Mouse (Mus musculus): ENCODE results near the gene Emilin1. TPM values are rescaled to one million over a fixed set of nuclear protein-coding genes. Genes with fewer than 3 reads are reported as not detected.

The Emilin1 gene
- total RNA-seq, 2 experiments from 2014 or later: 2.5 to 4.4 TPM

DNA sequence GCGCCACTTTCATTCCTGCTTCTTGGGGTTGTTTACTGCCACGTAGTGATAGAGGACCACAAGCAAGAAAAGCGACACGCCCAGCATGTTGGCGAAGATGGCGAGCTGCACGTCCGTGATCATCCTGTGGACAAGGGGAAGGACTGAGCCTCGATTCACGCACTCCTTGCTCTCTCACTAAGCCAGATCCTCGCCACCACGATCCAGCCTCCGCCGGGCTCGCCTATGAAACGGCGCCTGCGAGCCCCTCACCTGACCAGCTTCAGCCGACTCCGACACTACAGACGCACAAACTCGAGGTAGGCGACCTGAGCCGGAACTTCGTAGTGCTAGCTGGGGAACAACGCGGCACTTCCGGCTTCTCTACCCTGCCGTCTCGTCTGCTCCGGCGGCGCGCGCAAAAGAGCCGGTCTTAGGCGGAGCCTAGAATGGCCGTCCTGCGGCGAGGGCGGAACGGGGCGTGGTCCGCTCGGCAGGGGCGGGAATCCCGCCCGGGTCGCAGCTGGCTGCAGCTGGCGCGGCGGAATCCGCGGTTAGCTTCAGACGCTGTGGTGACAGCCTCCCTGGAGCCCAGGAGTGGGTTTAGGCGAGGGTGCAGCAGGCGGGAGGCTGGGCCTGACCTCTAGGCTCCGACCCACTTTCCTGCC, 5.7 kb upstream of the Emilin1 start, which contains the start of gene Ost4:
Gene Ost4 (minus strand): TSS at position 376 of the 647 bp plus-strand sequence.
- DNase-seq (ENCODE audit: low spot score): peak; percentile 96

DNA sequence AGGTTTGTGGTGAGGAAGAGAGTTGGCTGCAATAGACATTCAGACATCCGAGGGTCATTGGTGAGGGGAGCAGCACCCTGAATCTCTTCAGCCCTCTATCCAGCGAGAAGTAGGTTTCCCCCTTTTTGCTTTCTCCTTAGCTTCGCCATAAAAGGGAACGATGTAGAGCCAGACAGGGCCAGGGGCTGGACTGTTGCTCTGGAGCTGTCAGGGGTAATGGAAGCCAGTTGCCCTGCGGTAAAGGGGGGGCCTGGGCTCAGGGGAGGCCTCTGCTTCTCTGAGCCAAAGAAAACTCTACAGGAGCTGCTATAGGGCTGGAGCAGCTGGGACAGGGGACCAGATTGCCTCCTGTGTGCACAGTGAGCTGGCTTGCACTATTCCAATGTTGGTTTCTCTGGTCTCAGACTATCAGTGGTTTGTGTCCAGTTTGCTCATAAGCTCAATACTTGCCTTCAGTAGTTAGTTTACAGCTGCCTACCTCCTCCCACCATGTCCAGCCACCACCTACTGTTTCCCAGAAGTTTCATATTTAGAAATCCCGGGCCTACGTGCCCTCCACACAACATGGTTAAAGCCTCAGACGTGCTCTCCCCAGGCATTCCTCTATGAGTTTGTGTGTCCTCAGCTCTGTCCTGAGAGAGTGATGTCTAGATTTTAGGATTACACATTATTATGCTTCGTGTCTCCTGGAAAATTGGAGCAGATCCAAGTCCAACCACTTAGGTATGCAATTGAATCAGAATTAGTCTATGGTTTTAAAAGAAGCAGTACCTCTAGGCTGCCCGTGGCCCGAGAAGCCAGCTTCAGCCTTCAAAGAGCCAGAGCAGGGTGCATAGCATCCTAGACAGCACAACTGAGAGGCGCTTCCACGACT, 4.5 kb upstream of the Emilin1 start:
- no peak for DNase-seq (ENCODE audit: low spot score)

DNA sequence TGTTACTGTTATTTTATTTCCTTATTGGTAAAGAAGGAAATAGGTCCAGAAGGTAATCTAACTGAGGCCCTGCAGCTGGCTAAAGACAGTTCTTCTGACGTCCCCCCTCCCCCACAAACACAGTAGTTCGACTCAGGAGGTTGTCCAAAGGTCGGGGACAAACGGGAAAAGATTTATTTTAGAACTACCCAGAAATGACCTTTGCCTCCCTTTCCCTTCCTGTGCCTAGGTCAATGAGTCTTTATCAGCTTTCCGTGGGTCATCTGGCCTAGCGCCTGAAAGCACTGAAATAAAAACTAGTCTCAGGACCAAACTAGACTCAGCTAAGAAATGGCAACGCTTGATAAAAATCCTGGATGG, 3.9 kb upstream of the Emilin1 start:
- DNase-seq (ENCODE audit: low spot score): no peak

DNA sequence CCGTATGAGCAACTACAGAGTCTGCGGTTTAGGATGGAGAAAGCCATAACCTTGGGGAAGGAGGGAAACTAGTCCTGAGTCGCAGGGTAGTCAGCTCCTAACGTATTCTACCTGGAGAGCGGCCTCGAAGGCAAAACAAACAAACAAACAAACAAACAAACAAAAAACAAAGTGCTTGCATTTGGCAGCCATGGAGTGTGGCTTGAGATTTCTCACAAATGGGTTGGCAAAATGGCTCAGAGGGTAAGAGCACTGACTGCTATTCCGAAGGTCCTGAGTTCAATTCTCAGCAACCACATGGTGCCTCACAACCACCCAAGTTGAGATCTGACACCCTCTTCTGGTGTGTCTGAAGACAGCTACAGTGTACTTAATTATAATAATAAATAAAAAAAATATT, 3.3 kb upstream of the Emilin1 start:
- DNase-seq (ENCODE audit: low spot score): no peak

DNA sequence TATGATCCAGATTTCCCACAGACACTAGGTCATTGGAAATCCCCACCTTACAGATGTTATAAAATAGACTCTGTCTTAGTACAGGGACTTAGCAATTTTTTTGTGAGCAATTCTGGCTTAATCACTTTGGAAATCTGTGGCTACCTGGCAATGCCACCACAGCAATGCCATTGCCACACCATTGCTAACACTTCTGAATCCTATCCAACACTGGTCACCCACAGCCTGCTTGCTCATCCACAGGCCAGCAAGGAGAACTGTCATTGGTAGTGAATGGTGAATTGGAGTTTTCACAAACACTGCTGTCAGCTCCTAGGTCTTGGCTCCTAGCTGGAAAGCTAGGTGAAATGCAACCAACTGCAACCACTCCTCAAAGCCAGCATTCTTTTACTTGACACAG, 2.7 kb upstream of the Emilin1 start:
- DNase-seq (ENCODE audit: low spot score): no peak

DNA sequence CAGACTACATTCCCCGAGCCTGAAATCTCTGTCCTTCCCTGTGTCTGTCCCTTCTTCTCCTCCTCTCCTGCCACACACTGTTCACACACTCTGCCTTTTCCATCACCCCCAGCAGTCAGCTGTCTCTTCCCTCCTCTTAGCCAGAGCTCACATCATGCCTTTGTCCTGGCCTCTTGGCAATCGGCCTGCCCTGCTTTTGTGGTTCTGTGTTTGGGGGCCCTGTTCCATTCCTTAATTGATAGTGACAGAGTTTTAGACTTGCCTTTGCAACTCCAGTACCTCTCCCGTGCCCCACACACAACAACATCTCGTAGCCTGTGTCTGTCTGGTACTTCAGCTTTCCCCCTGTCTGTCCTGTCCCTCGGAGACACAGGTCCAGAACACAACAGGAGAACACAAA, 1.0 kb upstream of the Emilin1 start:
- DNase-seq (ENCODE audit: low spot score): no peak

DNA sequence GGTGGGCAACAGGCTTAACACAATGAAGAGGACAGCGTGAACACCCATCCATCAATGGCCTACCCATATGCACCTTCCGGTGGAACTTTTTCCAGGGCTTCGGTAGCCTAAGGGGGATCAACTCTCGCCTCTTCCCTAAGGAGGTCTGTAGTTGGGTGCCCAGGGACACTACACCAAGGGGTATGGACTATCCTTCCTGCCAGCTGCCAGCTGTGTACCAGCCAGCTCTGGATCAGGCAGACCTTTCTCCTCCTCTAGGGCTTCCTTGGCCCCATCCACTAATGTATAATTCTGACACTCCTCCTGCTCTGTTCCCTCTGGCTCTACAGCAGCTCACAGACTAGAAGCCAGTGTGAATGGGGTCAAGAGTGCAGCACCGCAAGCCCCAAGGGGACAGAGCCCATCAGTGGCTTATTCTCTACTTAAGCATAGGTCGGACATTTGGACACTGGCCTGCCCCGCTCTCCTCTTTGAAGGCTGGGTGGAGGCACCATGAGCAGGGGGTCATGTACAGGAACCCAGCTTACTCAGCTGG, 966 bp downstream of the Emilin1 start:
- no peak for DNase-seq (ENCODE audit: low spot score)

DNA sequence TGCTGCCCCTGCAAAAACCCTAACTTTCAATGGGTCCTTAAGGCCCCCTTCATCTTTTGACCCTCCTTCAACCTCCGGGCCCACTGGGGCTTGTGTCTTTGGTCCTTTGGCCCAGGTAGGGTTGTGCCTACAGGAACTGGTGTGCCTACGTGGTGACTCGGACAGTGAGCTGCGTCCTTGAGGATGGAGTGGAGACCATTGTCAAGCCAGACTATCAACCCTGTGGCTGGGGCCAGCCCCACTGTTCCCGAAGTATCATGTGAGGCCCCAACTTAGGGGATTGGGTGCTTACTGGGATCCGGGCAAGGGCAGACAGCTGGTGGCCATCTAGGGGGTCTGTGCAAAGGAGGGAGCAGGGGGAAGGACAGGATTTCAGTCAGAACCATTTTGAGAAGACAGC, 1.6 kb downstream of the Emilin1 start:
- DNase-seq (ENCODE audit: low spot score): no peak

DNA sequence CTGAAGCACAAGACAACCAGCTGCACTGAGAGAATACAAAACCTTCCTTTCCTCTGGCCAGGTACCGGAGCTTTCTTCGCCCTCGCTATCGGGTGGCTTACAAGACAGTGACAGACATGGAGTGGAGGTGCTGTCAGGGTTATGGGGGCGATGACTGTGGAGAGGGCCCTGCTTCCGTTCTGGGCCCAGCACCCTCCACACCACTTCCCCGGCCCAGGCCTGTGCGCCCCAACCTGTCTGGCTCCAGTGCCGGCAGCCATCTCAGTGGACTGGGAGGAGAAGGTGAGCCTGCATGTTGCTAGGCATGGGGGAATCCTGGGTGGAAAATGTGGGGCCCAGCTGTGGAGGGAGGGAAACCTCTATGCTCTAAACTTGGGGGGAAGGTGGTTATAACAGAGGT, 2.3 kb downstream of the Emilin1 start:
- DNase-seq (ENCODE audit: low spot score): no peak

DNA sequence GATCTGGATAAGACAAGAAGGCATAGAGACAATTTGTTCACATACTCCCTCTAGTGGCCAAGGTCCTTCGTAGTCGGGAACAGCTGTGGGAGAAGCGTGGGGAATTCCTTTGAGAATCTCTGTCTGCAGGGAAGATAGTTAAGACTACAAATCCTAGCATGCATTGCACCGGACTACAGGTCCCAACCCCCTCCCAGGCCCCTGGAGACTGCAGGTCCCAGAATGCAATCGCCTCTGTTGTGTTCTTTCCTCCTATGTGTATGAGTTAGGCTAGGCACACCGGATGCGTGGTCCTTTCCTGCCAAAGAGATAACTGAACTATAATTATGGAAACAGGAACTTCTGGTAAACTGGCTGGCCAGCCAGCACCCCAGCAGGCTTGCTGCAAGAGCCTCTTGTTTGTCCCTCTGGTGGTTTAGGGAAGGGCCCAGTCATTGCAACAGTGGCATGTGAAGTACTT, 2.8 kb downstream of the Emilin1 start:
- peak; percentile 94 for DNase-seq (ENCODE audit: low spot score)

DNA sequence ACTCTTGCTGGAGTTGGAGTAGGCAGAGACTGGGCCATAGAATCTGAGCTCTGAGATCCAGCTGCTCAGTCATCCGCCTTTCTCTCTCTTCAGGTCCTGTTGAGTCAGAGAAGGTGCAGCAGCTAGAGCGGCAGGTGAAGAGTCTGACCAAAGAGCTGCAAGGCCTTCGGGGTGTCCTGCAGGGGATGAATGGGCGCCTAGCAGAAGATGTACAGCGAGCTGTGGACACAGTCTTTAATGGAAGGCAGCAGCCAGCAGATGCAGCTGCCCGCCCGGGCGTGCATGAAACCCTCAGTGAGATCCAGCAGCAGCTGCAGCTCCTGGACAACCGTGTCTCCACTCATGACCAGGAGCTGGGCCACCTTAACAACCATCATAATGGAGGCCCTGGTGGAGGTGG, 3.6 kb downstream of the Emilin1 start:
- DNase-seq (ENCODE audit: low spot score): no peak

DNA sequence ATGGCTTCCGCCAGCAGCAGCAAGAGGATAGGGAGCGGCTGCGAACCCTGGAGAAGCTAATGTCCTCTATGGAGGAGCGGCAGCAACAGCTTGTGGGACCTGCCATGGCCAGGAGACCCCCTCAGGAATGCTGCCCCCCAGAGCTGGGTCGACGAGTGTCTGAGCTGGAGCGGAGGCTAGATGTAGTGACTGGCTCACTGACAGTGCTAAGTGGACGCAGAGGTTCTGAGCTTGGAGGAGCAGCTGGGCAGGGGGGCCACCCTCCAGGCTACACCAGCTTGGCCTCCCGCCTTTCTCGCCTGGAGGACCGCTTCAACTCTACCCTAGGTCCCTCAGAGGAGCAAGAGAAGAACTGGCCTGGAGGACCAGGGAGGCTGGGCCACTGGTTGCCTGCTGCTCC, 4.1 kb downstream of the Emilin1 start:
- DNase-seq (ENCODE audit: low spot score): no peak

DNA sequence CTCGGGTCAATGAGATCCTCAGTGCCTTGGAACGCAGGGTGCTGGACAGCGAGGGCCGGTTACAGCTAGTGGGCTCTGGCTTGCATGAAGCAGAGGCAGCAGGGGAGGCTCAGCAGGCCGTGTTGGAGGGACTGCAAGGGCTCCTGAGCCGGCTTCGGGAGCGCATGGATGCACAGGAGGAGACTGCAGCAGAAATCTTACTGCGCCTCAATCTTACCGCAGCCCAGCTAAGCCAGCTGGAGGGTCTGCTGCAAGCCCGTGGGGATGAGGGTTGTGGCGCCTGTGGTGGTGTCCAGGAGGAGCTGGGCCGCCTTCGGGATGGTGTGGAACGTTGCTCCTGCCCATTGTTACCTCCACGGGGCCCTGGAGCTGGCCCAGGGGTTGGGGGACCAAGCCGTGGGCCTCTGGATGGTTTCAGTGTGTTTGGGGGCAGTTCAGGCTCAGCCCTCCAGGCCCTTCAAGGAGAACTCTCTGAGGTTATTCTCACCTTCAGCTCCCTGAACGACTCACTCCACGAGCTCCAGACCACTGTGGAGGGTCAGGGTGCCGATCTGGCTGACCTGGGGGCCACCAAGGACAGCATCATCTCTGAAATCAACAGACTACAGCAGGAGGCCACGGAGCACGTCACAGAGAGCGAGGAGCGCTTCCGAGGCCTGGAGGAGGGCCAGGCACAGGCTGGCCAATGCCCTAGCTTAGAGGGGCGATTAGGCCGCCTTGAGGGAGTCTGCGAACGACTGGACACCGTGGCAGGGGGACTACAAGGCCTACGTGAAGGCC, 4.9 kb downstream of the Emilin1 start:
- no peak for DNase-seq (ENCODE audit: low spot score)

DNA sequence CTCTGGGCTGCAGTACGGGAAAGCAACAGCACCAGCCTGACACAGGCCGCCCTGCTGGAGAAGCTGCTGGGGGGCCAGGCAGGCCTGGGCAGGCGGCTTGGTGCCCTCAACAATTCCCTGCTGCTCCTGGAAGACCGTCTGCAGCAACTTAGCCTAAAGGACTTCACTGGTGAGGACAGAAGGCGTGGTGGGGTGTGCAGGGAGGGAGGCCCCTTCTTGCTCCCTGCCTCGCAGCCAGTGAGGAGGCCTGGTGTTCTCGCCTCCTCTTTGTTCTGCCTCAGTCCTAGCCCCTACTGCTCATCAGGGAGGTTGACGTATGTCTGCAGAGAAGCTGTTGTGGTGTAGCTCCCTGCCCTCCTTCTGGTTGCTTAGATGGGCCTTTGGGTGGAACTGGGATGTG, 5.5 kb downstream of the Emilin1 start:
- no peak for DNase-seq (ENCODE audit: low spot score)

DNA sequence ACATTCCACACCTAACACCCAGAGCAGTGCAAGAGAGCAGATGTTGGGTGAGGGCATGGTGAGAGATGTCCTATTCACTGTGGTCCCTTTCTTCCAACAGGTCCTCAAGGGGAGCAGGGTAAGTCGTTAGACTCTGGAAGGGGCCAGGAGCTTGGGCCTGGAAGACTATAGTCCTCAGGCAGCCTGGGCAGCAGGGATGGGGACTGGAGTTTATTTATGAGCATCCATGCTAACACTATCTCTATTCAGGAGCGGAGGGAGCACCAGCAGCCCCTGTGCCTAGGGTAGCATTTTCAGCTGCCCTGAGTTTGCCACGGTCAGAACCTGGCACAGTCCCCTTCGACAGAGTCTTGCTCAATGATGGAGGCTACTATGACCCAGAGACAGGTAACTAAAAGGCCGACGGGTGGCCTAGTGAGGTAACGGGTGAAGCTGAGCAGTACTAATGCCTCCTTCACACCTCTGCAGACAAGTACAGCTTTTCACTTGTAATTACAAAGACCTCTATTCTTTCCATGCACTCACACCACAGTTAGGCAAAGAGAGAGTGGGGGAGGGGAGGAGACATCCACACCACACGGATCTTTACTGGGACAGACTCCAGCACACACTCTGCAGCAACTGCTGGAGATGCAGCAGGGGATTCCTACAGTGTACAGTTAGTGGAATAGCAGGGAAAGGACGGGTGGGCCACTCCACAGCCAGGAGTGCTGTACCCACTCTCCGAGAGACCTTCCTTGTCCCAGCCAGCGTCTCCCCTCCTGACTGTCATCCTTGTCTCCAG, 6.8 kb downstream of the Emilin1 start:
- no peak for DNase-seq (ENCODE audit: low spot score)

DNA sequence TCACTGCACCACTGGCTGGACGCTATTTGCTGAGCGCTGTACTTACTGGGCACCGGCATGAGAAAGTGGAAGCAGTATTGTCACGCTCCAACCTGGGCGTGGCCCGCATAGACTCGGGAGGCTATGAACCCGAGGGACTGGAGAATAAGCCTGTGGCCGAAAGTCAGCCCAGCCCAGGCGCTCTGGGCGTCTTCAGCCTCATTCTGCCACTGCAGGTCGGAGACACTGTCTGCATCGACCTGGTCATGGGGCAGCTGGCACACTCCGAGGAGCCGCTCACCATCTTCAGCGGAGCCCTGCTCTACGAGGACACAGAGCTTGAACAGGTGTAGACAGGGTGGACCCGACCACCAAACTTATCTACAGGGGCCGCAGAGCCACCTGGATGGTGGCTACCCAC, 7.4 kb downstream of the Emilin1 start:
- DNase-seq (ENCODE audit: low spot score): no peak

DNA sequence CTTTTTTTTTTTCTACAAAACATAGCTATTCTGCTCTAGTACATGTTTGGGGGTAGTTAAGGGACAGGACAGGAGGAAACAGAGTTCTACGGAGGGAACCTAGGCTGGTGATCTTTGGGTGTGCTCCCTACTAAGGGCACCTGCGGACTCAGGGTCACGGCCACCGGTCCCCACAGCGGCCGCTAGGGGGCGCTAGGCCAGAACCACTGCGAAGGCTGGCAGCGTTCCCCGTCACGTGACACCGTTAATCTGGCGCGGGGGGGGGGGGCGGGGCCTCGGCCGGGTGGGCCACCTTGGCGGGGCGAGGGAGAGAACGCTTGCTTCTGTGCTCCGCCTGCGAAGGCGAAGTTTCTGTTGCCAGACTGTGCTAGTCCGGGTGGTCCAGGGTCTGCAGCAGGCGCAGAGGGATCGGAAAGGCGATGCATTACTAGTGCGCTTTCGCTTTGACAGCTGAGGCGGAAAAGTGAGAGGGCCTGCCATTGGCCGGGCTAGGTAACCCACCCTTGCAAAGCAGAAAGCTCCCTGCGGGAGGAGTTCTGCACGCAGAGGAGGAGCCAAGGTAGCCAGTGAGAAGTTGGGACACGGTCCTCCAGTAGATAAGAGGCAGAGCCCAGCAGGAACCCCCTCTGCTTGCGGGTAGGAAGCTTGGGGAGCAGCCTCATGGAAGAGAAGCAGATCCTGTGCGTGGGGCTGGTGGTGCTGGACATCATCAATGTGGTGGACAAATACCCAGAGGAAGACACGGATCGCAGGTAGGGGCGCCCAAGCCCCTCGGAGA, 8.2 kb downstream of the Emilin1 start, which contains the start of gene Khk:
Gene Khk (plus strand): TSS at position 176 of the 778 bp plus-strand sequence.
- DNase-seq (ENCODE audit: low spot score): peak; percentile 91

DNA sequence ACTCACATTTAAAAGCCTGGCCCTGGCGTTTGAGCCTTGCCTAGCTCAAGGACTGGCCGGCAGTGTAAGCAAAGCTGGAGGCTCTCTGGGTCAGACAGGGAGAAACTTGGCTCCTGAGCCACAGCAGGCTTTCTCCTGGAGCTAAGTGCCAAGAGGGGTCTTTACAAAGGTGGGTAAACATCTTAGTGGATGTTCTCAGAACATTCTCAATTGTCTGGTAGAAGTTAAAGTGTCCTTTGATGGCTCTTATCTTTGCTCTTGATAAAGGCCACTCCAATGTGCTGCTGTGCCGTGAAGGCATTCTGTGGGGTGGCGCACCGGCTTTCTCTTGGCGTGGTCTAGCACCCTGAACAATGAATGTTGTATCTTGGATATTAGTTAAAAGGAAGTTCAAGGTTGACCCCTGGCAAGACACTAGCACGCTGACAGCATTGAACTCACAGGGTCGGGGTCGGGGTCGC, 9.4 kb downstream of the Emilin1 start:
- DNase-seq (ENCODE audit: low spot score): no peak

DNA sequence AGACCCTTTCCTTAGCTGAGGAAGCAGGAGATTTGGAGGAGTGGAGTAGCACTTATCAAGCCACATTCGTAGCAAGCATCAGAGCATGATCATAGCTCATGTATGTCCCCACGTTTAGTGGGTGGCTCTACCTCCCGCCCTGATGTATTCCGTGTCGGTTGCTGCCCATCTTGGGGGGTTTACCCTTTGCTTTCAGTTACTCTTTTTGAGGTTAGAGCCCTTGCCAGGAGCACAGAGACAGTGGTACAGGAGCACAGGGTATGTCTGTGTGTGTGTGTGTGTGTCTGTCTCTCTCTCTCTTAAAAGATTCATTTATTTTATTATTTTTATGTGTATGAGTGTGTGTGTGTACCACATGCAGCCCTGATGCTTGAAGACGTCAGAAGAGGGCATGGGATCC, 9.9 kb downstream of the Emilin1 start:
- no peak for DNase-seq (ENCODE audit: low spot score)

DNA sequence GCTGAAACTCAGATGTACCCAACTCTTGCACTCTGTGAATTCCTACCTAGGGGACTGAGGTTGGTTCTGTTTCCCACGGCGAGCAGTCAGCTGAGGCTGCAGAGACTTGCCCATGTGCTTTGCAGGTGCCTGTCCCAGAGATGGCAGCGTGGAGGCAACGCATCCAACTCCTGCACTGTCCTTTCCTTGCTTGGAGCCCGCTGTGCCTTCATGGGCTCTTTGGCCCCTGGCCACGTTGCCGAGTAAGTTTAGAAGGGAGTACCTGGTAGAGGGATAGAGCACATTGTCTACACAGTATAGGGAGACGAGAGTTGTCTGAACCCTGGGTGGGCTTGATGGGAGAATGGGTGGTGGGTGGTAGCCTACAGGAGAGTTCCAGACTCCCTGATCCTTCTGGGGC, 11.4 kb downstream of the Emilin1 start:
- no peak for DNase-seq (ENCODE audit: low spot score)
